Mouse (Mus musculus): Measurements from ENCODE around the gene Scgb1a1. TPM values are rescaled to one million over a fixed set of nuclear protein-coding genes. Genes with fewer than 3 reads are reported as not detected.
"Not testable (repeated sequence)": the region's sequence is repeated elsewhere in the genome, so short reads cannot be mapped to it uniquely, and the experiment has no call there.

The Scgb1a1 gene
- polyA plus RNA-seq, 1 experiment: not detected

DNA sequence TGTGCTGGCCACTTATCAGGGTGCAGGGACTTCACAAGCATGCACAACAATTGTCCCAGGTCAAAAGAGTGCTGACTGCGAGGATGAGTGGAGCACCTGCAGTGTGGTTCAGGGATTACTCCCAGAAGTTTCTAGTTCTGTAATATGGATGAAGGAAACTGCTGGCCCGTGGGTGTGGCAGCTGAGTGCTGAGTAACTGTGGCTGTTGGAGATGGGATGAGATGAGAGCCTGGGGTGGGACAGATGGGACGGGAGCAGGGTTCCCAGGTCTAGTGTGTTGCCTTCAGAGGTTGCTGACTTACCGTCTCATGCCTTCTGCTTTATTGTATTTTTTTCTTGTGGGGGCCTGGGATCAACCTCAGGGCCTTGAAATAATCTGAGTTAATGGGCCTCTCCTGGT is 28.8 kb downstream of the Scgb1a1 start:
- TF ChIP-seq POLR2A (IDR thresholded peaks at IDR 0.05; ENCODE audit: low read depth, low read length) (no peak), CTCF (IDR thresholded peaks at IDR 0.05; ENCODE audit: borderline replicate concordance, insufficient read depth, low read length) (no peak)
- H3K27ac ChIP-seq (ENCODE audit: insufficient read depth, low read length): peak overlapping the region; percentile 87
- H3K4me1 ChIP-seq (ENCODE audit: control insufficient read depth, insufficient read depth, low read length): peaks cover 7% of the 10 kb centered on the region
- H3K4me3 ChIP-seq (ENCODE audit: insufficient read depth, low read length): no peak overlapping the region

DNA sequence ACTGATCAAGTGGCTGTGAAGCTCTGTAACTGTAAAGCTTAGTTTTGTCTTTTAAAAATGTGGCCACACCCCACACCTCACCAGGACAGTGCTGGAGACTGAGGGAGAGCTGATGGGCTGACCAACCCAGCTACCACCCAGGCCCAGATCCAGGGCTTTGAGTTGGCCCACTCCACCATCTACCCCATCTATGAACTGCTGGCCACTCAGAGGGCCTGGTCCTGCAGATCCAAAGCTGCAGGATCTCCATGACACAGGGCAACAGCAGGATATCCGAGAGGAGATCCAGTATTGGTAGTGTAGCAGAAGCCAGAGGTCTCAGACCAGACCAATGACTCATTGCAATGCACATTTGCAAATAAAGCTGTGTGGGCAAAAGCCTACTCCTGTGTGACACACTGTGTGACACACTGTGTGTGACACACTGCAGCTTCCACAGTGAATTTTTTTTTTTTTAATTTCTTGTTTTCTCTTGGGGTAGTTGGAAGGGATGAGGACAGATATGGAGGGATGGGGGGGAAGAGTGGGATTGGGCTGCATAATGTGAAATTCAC is 29.4 kb downstream of the Scgb1a1 start:
- H3K4me1 ChIP-seq (ENCODE audit: control insufficient read depth, insufficient read depth, low read length): peaks cover 9% of the 10 kb centered on the region
- TF ChIP-seq POLR2A (IDR thresholded peaks at IDR 0.05; ENCODE audit: low read depth, low read length) (no peak), CTCF (IDR thresholded peaks at IDR 0.05; ENCODE audit: borderline replicate concordance, insufficient read depth, low read length) (no peak)
- peak overlapping the region; percentile 87 for H3K27ac ChIP-seq (ENCODE audit: insufficient read depth, low read length)
- H3K4me3 ChIP-seq (ENCODE audit: insufficient read depth, low read length): no peak overlapping the region

DNA sequence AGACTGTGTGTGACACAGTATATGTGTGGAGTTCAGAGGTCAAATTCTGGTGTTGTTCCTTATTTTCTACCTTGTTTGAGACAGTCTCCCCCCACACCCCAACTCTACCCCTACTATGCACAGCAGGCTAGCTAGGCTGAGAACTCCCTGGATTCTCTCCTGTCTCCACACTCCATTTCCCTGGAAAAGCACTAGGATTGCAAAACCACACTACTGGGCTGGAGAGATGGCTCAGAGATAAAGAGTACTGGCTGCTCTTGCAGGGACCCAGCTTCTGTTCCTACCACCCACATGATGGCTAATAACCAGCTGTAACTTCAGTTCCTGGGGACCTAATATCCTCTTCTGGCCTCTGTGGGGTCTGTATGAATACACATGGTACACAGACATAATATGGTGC is 30.1 kb downstream of the Scgb1a1 start:
- H3K27ac ChIP-seq (ENCODE audit: insufficient read depth, low read length): peak overlapping the region; percentile 87; the same call in 1 of the 2 replicates
- TF ChIP-seq CTCF (IDR thresholded peaks at IDR 0.05; ENCODE audit: borderline replicate concordance, insufficient read depth, low read length) (no peak), POLR2A (IDR thresholded peaks at IDR 0.05; ENCODE audit: low read depth, low read length) (no peak)
- H3K4me3 ChIP-seq (ENCODE audit: insufficient read depth, low read length): no peak overlapping the region
- H3K4me1 ChIP-seq (ENCODE audit: control insufficient read depth, insufficient read depth, low read length): peaks cover 9% of the 10 kb centered on the region

DNA sequence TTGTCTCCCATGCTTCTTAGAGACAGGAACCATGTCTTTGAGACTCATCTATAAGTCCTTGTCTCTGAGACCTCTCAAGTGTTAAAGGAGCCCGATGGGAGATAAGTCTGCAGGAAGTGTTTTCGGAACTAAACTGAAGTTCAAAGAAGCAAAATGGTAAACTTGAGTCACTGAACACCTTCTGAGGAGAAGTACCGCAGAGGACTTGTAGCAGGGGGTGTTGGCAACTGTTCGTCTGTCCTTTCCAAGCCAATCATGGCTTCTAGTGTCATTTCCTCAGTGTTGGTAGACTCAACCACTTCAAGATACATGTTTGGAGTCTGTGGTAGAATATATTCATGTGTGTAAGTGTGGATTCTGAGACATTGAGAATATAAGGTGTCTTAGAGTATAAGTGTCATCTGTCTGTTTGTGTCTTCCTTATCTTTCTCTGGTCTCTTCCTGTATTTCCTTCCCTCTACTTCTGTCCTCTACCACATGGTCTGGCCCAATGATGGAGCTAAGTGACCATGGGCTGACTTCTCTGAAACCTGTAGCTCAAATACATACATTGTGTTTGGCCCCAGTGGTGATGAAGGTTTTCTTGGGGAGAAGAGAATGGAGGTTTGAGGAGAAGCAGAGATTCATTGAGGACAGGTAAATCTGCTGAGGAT is 31.9 kb downstream of the Scgb1a1 start:
- Histone ChIP-seq H3K4me3 (ENCODE audit: insufficient read depth, low read length) (no peak overlapping the region), H3K4me1 (ENCODE audit: control insufficient read depth, insufficient read depth, low read length) (peaks cover 9% of the 10 kb centered on the region), H3K27ac (ENCODE audit: insufficient read depth, low read length) (no peak overlapping the region)
- TF ChIP-seq POLR2A (IDR thresholded peaks at IDR 0.05; ENCODE audit: low read depth, low read length): no peak
- TF ChIP-seq CTCF (IDR thresholded peaks at IDR 0.05; ENCODE audit: borderline replicate concordance, insufficient read depth, low read length): no peak

DNA sequence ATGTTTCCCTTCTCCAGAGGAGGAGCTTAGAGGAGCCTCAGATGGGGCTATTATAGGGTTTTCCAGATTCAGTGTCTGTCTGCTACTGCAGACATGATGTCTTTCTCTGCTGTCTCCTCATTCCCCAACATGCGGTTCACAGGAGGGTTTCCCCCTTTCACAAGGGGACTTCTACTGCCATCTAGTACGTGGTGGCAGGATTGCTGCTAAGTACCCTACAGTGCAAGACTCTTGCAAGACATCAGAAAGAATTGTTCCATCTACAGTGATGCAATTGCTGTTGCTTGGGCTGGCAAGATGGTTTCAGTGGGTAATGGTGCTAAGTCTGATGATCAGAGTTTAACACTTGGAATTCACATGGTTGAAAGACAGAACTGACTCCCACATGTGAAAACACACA is 32.6 kb downstream of the Scgb1a1 start:
- TF ChIP-seq POLR2A (IDR thresholded peaks at IDR 0.05; ENCODE audit: low read depth, low read length): no peak
- no peak for TF ChIP-seq CTCF (IDR thresholded peaks at IDR 0.05; ENCODE audit: borderline replicate concordance, insufficient read depth, low read length)

DNA sequence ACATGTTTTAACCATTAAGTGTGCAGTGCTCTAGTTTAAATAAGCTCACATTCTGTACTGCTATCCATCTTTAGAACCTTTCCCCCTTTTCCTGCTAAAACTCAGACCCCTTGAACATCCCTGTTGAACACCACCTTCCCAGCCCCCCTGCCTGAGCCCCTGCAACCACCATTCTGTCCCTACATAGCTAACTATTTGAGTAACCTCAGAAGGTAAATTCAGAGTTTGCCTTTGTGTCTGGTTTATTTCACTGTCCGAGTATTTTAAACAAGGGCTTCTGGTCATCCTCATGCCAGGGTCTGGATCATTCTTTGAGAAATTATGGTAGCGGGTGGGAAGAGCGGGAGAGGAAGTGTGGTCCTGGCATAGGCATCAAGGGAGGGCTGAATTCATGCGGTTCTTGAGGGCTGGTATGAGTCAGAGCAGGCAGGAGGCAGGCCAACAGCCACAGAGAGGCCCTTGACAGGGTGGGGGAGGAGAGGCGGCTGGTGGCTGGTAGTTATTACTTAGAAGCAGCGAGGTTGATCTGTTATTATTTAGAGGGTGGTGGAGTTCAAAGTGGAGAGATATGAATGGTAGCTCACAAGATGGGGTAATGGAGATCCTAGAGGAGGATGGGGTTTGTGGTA is 34.8 kb downstream of the Scgb1a1 start:
- Histone ChIP-seq H3K4me3 (ENCODE audit: insufficient read depth, low read length) (no peak overlapping the region), H3K4me1 (ENCODE audit: control insufficient read depth, insufficient read depth, low read length) (peaks cover 2% of the 10 kb centered on the region; the same call in 1 of the 2 replicates), H3K27ac (ENCODE audit: insufficient read depth, low read length) (peak overlapping the region; percentile 87)
- TF ChIP-seq CTCF (IDR thresholded peaks at IDR 0.05; ENCODE audit: borderline replicate concordance, insufficient read depth, low read length) (no peak), POLR2A (IDR thresholded peaks at IDR 0.05; ENCODE audit: low read depth, low read length) (no peak)

More for the DNA sequence above, 32.6 kb downstream of the Scgb1a1 start:
- H3K4me3 ChIP-seq (ENCODE audit: insufficient read depth, low read length): no peak overlapping the region
- H3K4me1 ChIP-seq (ENCODE audit: control insufficient read depth, insufficient read depth, low read length): peaks cover 9% of the 10 kb centered on the region
- H3K27ac ChIP-seq (ENCODE audit: insufficient read depth, low read length): no peak overlapping the region

DNA sequence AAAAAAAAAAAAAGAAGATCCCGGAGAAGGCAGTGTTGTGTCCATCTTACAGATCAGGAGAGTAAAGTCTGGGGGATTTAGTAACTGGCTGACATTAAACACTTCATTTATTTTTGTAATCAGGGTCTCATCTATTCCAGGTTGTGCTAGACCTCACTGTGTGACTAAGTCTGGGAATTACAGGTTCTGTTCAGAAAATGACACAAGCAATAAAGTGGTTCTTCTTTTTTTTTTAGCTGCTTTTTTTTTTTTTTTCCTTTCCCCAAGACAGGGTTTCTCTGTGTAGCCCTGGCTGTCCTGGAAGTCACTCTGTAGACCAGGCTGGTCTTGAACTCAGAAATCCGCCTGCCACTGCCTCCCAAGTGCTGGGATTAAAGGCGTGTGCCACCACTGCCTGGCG is 35.8 kb downstream of the Scgb1a1 start:
- H3K4me1 ChIP-seq (ENCODE audit: control insufficient read depth, insufficient read depth, low read length); H3K4me3 ChIP-seq (ENCODE audit: insufficient read depth, low read length); H3K27ac ChIP-seq (ENCODE audit: insufficient read depth, low read length): not testable (repeated sequence)

DNA sequence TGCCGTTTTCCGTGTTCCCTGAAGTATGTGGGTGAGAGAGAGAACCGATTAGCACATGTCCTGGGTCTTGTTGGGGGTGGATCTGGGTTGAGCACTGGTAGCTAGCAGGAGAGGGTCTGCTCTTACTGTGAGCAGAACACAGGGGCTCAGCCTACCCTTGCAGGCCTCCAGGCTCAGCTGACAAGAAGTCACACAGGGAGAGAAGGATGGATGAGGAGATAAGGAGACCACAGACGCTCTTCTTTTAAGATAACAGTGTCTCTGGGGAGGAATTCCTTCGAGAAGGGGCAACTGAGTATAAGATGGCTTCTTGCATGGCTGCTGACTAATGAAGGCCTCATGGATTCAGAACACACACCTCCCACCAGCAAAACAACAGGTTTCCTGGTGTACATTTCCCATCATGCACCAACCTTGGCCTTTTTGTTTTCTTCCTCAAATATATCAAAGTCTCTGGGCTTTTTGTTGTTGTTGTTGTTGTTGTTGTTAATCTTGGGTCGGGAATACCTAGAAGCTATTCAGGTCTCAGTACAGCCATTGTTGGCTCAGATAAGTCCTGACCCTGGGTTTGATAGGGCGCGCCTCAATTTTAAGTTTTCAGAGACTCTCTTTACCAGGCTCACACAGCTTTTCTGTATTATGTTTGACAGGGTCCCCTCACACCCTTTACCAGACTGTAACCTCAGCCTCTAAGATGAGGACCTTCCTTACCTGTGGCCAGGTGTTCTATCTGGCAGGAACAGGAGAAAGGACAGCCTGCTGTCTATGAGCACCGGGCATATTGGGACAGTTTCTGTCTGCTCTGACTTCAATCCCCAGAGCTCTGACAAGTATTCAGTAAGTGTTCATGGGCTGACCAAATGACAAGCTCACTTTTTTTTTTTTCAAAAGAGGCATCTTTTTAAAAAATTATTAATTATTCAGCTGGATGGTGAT is 37.2 kb downstream of the Scgb1a1 start:
- Histone ChIP-seq H3K4me3 (ENCODE audit: insufficient read depth, low read length) (no peak overlapping the region), H3K4me1 (ENCODE audit: control insufficient read depth, insufficient read depth, low read length) (peaks cover 2% of the 10 kb centered on the region; the same call in 1 of the 2 replicates), H3K27ac (ENCODE audit: insufficient read depth, low read length) (no peak overlapping the region)
- TF ChIP-seq CTCF (IDR thresholded peaks at IDR 0.05; ENCODE audit: borderline replicate concordance, insufficient read depth, low read length) (no peak), POLR2A (IDR thresholded peaks at IDR 0.05; ENCODE audit: low read depth, low read length) (no peak)

DNA sequence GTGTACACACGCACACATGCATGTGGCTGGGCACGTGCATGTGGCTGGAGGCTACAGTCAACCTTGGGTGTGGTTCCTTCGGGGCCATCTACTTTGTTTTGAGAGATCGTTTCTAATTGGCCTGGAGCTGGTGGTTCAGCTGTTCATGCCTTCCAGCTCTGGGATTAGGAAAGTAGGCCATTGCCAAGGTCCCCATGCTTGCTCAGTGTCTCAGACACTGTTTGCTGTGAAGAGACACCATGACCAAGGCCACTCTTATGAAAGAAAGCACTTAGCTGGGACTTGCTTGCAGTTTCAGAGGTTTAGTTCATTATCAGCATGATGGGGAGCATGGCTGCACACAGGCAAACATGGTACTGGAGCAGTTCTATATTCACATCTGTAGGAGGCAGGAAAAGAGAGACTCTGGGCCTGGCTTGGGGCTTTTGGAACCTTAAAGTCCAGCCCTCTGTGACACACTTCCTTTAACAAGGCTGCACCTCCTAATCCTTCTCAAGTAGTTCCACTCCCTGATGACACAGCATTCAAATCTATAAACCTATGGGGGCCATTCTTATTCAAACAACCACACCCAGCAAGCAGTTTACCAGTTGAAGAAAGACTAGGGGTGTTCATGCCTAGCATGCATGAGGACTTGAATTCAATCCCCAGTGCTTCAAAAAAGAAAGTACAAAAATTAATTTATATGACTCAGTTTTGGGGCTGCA is 38.6 kb downstream of the Scgb1a1 start:
- peaks cover 2% of the 10 kb centered on the region; the same call in 1 of the 2 replicates for H3K4me1 ChIP-seq (ENCODE audit: control insufficient read depth, insufficient read depth, low read length)
- H3K27ac ChIP-seq (ENCODE audit: insufficient read depth, low read length): no peak overlapping the region
- TF ChIP-seq CTCF (IDR thresholded peaks at IDR 0.05; ENCODE audit: borderline replicate concordance, insufficient read depth, low read length) (no peak), POLR2A (IDR thresholded peaks at IDR 0.05; ENCODE audit: low read depth, low read length) (no peak)
- H3K4me3 ChIP-seq (ENCODE audit: insufficient read depth, low read length): no peak overlapping the region

All from embryonic fibroblast, embryonic 13.5 days (primary cell).